Mouse (Mus musculus) heart, postnatal 25 days (tissue): ENCODE results near the gene Kifc3. TPM values are rescaled to one million over a fixed set of nuclear protein-coding genes. Genes with fewer than 3 reads are reported as not detected.

ENCODE experiments used
- DNase-seq: peaks from one replicate; pipeline ENCODE4 v3.0.0; 2022; ENCODE audit warnings: low spot score
- intact Hi-C: fragments of 180-260 bp; cut with DNase I; formaldehyde crosslinking; loops from one replicate; pipeline ENCODE4 v1.15.1; 2025
- total RNA-seq, 2 experiments: library from RNA; stranded (reverse); gene quantifications; 2 replicates each; pipeline ENCODE4 v1.2.3; 2021

Kifc3 gene
- total RNA-seq, 2 experiments from 2014 or later: 67.1 to 72.4 TPM

DNA sequence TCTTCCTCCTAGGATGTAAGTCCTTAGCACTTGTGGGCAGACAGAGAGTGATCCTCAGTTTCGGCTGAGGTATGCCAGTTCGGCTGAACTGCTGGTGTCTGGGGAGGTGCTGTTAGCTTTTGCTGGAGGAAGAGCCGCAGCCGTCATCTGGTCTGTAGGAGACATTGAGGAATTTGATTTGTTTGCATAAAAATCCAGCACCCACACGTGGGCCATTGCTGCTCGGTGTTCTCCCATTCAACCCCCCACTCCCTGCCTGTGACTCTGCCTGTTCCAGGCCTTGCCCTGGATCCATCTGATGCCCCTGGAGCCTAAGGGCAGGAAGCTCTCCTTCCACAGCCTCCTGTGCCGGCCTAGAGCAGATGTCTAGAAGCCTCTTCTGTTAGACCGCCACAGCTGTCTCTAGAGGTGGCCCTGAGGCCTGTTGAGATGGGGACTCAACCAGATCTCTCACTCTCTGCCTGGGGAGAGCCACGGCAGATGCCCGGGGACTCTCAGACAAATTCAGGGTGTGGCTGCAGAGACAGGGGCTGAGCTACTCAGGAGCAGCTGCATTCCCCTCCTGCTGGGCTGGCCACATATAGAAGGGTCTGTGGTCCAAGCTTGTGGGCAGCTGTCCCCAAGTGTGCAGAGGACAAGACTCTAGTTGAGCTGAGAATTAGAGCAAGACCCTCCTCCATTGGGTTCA lies 117.7 kb downstream of the Kifc3 start:
- no peak for DNase-seq
- intact Hi-C loops: no loop called here

DNA sequence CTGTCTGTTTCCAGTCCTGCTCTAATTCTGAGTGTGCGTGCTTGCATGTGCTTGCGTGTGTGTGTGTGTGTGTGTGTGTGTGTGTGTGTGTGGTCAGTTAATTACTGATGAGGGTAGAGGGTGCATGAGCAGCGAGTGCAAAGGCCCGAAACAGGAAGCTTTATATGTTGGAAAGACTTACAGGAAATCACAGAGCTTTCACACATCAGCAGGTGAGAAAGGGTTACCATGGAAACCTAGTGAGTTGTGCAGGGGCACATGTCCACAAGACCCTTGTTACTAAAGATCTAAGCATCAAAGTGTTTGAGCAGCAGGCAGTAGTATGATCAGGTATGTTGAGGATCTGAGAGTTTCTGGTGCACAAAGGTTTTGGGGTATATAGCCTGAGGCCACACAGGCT lies 118.4 kb downstream of the Kifc3 start:
- intact Hi-C loops: no loop called here
- no peak for DNase-seq

DNA sequence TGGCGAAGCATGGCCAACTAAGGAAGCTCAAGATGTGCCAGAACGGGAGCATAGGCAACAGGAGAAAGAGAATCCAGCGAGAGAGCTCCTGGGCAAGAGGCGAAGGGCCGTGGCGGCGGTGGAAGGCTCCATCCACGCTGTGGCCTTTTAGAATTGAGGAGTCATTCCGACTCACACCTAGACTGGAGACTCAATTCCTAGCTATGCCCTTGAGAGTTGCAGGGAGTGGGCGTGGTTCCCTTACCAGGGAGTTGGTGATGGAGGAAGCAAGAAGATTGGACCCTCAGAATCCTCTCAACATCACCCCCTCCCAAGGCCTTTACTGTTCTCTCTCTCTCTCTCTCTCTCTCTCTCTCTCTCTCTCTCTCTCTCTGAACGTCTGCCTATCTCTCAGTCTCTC lies 121.0 kb downstream of the Kifc3 start:
- DNase-seq: no peak
- intact Hi-C loops: no loop called here

DNA sequence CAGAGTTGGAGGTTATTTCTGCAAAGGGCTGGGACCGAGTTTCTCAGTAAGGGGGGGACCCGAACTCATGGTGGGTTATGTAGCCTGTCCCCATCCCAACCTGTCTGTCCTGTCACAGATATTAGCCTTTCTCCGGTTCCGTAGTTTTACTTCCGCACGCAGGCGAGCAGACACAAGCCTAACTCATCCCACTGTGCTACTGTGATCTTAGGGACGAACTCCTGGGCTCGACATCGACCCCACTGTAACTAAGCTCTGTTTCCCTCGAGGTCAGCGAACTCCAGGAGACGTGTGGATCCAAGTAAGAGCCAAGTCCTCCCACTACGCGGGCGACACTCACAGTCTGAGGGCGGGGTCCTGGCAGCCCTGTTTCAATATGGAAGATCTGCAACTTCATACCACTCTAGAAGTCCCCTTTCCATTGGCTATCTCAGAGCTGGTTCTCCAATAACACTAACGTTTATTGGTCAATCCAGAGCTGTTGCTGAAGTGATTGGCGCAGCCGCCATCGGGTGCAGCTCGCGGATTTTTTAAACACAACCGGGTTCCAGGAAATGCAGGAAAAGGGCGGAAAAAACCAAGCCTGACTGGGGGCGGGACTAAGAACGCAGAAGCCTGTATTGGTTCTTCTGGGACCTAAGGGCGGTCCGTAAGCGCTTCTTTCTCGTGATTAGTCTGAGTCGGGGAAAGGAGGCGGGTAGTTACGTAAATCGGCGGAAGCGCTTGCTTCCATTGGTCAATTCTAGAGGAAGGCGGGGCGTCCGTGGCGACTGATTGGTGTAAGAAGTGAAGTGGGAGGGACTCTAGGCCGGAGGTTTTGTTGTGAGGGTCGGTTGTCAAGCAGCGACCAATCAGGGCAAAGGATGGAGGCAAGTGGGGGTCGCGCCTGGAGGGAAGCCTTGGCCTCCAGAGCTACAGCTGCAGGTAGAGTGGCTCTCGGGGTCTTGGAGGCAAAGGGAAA lies 122.0 kb downstream of the Kifc3 start, which contains the start of gene Katnb1:
Katnb1 (plus strand) TSS at position 806 of the 961 bp plus-strand sequence.
- intact Hi-C loops: no loop called here

DNA sequence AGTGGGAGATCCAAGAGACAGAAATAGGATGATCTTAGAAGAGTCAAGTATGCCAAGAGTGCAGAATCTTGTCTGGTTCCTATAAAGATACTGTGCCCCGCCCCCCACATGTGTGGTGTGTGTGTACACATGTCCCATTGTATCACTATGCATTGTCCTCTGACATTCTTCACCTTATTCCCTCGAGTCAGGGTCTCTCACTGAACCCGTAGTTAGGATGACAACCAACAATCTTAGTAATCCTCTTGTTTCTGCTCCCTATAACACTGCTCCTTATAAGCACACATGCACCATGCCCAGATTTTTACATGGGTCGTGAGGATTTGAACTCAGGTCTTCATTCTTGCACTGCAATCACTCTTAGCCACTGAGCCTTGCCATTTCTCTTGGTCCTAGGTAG lies 123.3 kb downstream of the Kifc3 start:
- intact Hi-C loops: loop anchor here (5.0 kb wide), 3 partner anchors 57 to 132 kb away; no protein-coding TSS in a partner anchor

More for the DNA sequence above, 122.0 kb downstream of the Kifc3 start, which contains the start of gene Katnb1:
- peak; percentile 98 for DNase-seq

DNA sequence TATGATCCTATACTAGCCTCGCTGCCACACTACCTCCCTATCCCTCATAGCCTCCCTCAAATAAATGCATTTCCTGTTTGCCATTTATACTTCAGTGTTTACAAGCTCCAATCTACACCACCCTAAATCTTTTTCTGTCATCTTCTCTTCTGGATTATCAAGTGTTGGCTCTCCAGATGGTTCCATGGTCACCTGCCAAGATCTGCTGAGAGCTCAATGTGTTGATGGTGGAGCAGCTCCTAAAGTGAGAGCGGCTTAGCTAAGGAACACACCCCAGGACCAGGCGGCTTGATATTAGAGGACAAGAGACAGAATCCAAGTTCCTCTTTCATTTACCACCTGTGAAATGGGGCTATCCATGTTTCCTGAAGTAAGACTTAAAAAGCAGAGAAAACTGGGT lies 124.6 kb downstream of the Kifc3 start:
- intact Hi-C loops: loop anchor here (5.0 kb wide), 3 partner anchors 56 to 131 kb away; no protein-coding TSS in a partner anchor
- DNase-seq: no peak

More for the DNA sequence above, 123.3 kb downstream of the Kifc3 start:
- DNase-seq: no peak

DNA sequence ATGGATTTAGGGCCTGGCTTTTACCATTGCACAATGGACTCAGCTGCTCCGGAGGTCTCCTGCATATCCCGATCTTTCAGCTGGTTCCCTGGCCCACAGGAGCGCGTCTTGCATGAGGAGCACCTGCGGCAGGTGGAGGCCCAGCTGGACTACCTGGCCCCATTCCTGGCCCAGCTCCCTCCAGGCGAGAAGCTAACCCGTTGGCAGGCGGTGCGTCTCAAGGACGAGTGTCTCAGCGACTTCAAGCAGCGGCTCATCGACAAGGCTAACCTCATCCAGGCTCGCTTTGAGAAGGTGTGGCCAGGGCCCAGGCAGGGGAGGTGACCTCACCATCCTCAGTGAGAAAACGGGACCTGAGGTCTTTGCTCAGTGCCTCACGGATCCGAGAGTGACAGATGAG lies 126.5 kb downstream of the Kifc3 start:
- DNase-seq: no peak
- intact Hi-C loops: loop anchor here (5.0 kb wide), 3 partner anchors 54 to 129 kb away; no protein-coding TSS in a partner anchor

DNA sequence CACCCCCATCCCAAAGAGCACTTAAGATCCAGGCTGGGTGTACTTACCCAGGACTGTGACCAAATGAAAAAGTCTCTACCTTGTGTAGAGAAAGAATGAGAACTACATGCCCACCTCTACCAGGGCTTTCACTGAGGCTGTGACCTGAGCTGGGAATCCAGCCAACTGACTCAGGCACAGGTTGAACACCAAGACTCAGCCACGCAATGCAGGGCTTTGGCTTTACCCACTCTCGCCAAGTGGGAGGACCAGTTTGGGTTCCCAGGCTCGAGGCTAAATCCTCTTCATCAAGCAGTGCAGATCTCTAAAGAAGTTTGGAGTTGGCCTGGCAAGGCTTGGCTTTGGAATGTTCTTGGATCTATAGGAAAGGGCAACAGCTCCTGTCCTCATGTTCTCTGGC lies 127.1 kb downstream of the Kifc3 start:
- intact Hi-C loops: loop anchor here (5.0 kb wide), 3 partner anchors 53 to 128 kb away; no protein-coding TSS in a partner anchor
- no peak for DNase-seq

DNA sequence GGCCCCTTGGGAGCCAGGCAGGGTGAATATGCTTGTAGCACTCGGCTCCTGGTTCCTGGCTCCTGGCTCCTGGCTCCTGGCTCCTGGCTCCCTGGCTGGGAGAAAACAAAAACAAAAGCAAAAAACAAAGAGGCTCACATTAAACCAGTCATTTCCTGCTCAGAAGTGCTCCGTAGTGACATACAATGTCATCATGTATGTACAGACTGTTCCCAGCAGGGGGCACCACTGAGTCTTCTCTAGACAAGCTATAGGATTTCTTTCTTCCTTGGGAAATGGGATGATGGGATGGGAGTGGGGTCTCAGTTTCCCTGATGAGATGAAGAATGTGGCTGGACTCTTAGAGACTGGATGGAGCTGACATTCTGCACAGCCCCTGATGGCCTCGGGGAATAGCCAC lies 135.0 kb downstream of the Kifc3 start:
- no peak for DNase-seq
- intact Hi-C loops: no loop called here

DNA sequence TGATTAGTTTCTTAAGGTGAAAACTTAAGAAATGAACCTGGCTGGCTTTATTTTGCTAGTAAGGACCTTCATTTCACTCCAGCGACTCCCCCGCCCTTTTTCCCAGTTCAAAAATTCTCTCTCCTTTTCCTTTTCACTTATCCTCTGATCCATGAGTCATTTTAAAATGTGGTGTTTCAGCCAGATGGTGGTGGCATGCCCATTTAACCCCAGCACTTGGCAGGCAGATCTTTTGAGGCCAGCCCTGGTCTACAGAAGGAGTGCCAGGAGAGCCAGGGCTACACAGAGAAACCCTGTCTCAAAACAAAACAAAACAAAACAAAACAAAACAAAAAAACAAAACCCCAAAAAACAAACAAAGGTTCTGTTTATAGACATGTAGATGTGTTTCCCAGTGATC lies 138.1 kb downstream of the Kifc3 start:
- DNase-seq: no peak
- intact Hi-C loops: no loop called here

DNA sequence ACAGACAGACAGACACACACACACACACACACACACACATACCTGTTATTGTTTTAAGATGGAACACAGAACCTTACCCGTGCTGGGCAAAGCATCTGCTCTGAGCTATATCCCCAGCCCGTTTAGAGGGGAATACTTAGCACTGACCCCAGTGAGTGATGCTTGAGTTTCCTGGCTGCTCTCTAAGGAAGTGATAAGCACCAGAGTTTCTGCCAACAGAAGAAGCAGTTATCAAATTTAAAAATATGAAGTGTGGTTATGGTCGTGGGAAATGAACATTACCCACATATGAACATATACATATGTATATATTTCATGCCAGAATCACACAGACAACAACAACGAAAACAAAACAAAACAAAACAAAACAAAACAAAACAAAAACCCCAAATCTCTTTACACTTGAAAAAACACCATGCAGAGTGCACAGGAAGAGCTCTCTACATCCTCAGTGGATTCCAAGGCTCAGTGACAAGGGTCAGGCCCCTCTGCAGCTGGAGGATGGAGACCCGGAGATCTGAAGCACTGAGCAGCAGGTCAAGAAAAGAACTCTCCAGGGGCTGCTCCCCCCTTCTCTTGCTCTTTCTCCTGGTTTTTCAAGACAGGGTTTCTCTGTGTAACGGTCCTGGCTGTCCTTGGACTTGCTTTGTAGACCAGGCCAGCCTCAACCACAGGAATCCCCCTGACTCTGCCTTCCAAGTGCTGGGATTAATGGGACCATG lies 142.6 kb downstream of the Kifc3 start:
- intact Hi-C loops: no loop called here
- no peak for DNase-seq

DNA sequence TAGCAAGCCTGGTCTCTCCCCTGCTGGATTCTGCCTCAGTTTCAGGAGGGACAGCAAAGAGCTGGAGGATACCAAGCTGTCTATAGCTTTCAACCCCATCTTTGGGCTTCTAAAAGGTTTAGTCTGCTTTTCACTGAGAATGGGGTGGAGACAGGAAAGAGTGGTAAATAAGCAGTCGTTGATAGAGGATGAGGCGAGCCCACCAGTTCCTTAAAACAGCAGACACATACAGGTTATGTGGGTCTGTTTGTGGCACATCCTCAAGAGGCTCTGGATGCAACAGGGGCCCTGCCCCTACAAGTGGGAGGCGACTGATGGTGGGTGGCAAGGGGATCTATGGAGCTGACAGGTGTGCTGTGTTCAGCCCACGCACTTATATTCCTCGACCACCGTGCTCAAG lies 144.0 kb downstream of the Kifc3 start:
- intact Hi-C loops: no loop called here
- DNase-seq: no peak

DNA sequence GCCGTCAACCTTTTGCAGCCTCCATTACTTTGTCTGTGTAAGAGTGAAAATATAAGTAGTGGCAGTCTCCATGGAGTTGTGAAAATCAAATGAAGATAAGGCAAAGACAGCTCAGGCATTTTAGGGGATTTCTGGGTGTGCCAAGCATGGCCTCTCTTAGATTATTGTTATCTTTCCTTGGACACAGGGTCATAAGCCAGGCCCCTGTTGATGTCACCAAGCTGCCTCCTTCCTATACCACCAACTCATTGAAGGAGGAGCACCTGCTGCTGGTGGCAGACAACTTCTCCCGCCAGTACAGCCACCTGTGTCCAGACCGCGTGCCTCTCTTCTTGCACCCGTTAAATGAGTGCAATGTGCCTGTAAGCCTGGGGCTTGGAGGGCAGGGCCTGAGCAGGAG lies 146.2 kb downstream of the Kifc3 start:
- intact Hi-C loops: no loop called here
- DNase-seq: no peak

DNA sequence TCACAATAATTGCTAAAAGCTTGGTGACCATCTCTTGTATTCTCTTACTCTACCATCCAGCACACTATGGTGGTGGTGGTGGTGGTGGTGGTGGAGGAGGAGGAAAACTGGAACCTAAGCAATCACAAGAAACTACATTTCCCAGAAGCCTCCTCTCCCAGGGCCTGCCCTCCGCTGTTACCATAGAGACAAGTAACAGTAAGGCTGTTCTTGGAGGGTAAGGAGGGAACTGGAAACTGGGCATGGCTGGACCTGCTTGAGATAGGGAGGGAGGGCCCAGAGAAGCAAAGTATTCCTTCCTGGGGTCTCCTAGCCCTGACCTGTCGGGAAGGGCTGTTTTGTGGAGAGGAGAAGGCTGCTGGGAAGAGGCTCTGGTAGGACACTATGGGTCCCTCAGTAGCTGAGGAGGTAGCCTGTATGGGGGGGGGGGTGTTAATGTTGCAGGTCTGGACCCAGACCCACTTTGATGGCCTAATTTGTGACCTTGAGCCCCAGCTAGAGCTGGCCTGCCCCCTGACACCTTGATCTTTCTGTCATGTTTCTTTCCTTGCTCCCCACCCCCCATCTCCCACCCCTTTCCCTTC lies 147.6 kb downstream of the Kifc3 start, which contains the start of gene Drc7:
Drc7 (plus strand) TSS at position 177 of the 584 bp plus-strand sequence.
- DNase-seq: no peak
- intact Hi-C loops: no loop called here

DNA sequence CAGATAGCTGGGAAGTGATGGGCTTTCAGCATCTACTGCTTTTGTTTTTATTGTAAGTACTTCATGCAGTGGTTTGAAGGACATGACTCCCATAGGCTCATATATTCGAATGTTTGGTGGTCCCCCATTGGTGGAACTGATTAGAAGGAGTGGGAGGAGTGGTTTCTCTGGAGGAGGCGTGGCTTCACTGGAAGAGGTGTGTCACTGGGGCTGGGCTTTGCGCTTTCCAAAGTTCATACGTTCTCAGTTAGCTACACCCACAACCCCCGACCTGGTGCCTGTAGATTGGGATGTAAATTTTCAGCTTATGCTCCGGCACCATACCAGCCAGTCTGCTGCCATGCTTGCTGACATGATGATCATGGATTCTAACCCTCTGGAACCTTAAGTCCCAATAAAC lies 148.2 kb downstream of the Kifc3 start:
- intact Hi-C loops: no loop called here
- no peak for DNase-seq

Other genes with a start within 250 kb of the Kifc3 start
- 10 to 100 TPM; 38.6 to 48.7 TPM for gene Adgrg1, start 228.1 kb downstream of the Kifc3 start, total RNA-seq
- gene Adgrg3, start 185.1 kb downstream of the Kifc3 start, total RNA-seq: 1 to 10 TPM in 1 of 2 experiments, under 1 TPM in 1; 0.70 to 1.3 TPM
- not detected for gene Drc7, start 147.7 kb downstream of the Kifc3 start, total RNA-seq
- 1 to 10 TPM; 5.5 to 6.8 TPM for gene Katnb1, start 121.6 kb downstream of the Kifc3 start, total RNA-seq
- gene Cngb1, start 103.8 kb upstream of the Kifc3 start, total RNA-seq: under 1 TPM; 0.75 to 0.86 TPM
- gene Tepp, start 107.8 kb upstream of the Kifc3 start, total RNA-seq: not detected
- gene Zfp319, start 129.1 kb upstream of the Kifc3 start, total RNA-seq: 1 to 10 TPM; 8.5 to 9.9 TPM
- 10 to 100 TPM; 14.2 to 16.6 TPM for gene Usb1, start 129.5 kb upstream of the Kifc3 start, total RNA-seq
- 10 to 100 TPM; 72.4 to 72.5 TPM for gene Mmp15, start 149.5 kb upstream of the Kifc3 start, total RNA-seq
- gene Cfap20, start 232.1 kb upstream of the Kifc3 start, total RNA-seq: 10 to 100 TPM; 27.1 to 28.7 TPM